Comparison of ENCODE assay signal across 8 mouse cellular contexts in the genomic region with DNA sequence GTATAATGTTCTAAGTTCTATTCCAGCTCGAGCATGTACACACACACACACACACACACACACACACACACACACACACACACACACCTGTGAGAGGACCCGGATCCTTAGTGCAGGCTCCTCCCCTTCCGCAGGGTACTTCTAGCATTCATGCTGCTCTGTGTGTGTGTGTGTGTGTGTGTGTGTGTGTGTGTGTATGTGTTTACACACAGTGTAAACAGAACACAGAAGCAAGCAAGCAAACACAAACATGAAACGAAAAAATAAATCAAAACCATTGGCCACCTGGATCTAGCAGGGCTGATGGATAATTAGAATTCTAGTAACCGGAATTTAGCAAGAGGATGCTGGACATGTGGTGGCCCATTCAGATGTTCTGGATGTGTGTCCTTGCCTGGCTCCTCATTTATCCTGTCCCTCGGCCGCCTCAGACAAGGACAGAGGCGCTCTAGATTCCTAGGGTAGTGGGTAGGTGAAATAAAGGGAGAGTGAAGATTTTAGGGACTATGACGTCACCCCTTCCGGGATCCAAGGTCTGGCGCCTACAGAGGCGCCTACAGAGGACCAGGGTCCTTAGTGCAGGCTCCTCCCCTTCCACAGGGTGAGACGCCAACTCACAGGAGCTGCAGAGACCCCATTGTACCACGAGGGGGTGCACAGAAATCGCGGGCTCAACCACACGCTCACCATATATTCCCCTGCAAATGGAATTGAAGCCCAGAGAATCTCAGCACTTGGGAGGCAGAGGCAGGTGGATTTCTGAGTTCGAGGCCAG. TPM values are rescaled to one million over a fixed set of nuclear protein-coding genes. Genes with fewer than 3 reads are reported as not detected.
DNase-seq lines count a peak whose midpoint lies in the region.

No protein-coding gene starts in this region.

- WGBS in midbrain, embryonic 10.5 days: 27% methylated on average over 18 of the region's 18 CpGs

- DNase-seq in WW6 (ENCODE audit: low read depth, low spot score): peak; percentile 72
- peak; percentile 77 to 82 for DNase-seq in cerebellum, postnatal 36 days
- DNase-seq in gastrocnemius, postnatal 10 days: peak; percentile 75
- DNase-seq in induced T-regulatory cell, adult 2 months (ENCODE audit: low read depth): peak; percentile 91
- peak; percentile 82 to 91 for DNase-seq in left cerebral cortex, postnatal 25 days (ENCODE audit: low spot score in 2 of 2)
- peak; percentile 86 for DNase-seq in midbrain, embryonic 10.5 days (ENCODE audit: low spot score)
- peak; percentile 70 for DNase-seq in right cerebral cortex, postnatal 36 days (ENCODE audit: low spot score in 2 of 2)
- DNase-seq in yolk sac, embryonic 10.5 days (ENCODE audit: low spot score): peak; percentile 69

- no peak overlapping the region for H3K4me3 ChIP-seq in midbrain, embryonic 10.5 days

- peaks cover 58% of the 10 kb centered on the region for H3K27me3 ChIP-seq in midbrain, embryonic 10.5 days (ENCODE audit: low read depth, poor library complexity, severe bottlenecking)

- intact Hi-C loops in left cerebral cortex, postnatal 25 days (cut with DNase I): loop anchor here (1.0 to 5.0 kb wide), 3 partner anchors 19 to 116 kb away; no protein-coding TSS in a partner anchor

- no peaks in the 10 kb centered on the region for H3K36me3 ChIP-seq in midbrain, embryonic 10.5 days

- no peak overlapping the region for H3K27ac ChIP-seq in midbrain, embryonic 10.5 days (replicated peaks)

- peaks cover 43% of the 10 kb centered on the region for H3K4me1 ChIP-seq in midbrain, embryonic 10.5 days

- H3K9me3 ChIP-seq in midbrain, embryonic 10.5 days (replicated peaks): peaks cover 7% of the 10 kb centered on the region; the same call in 1 of the 2 replicates

RNA-seq across cellular contexts. Expression of a gene that starts 6.6 kb away (rescaled TPM):
- 10 to 100 TPM; 20.6 to 24.5 TPM for total RNA-seq in gastrocnemius, postnatal 10 days (2021)
- 100 to 1,000 TPM; 268 to 274 TPM for total RNA-seq in left cerebral cortex, postnatal 25 days (2021)
- 4.1 and 11.7 TPM in 2 replicates for polyA plus RNA-seq in midbrain, embryonic 10.5 days (2016; fragmentation: Nextera tagmentation; extraction: Ambion mirVana)

RNA-seq across cellular contexts. Expression of a gene that starts 8.4 kb away (rescaled TPM):
- under 1 TPM; 0.16 to 0.21 TPM for total RNA-seq in gastrocnemius, postnatal 10 days (2021)
- 100 to 1,000 TPM; 107 to 115 TPM for total RNA-seq in left cerebral cortex, postnatal 25 days (2021)
- 9.8 and 17.4 TPM in 2 replicates for polyA plus RNA-seq in midbrain, embryonic 10.5 days (2016; fragmentation: Nextera tagmentation; extraction: Ambion mirVana)

RNA-seq across cellular contexts. Expression of a gene that starts 27.1 kb away (rescaled TPM):
- total RNA-seq in gastrocnemius, postnatal 10 days (2021): 100 to 1,000 TPM; 255 to 271 TPM
- 1,000 to 10,000 TPM; 1,837 to 1,919 TPM for total RNA-seq in left cerebral cortex, postnatal 25 days (2021)
- polyA plus RNA-seq in midbrain, embryonic 10.5 days (2016; fragmentation: Nextera tagmentation; extraction: Ambion mirVana): 174 and 180 TPM in 2 replicates

RNA-seq across cellular contexts. Expression of a gene that starts 31.8 kb away (rescaled TPM):
- total RNA-seq in gastrocnemius, postnatal 10 days (2021): under 1 TPM in 1 of 2 experiments, not detected in 1; 0.16 TPM
- total RNA-seq in left cerebral cortex, postnatal 25 days (2021): 10 to 100 TPM; 62.3 to 64.9 TPM
- polyA plus RNA-seq in midbrain, embryonic 10.5 days (2016; fragmentation: Nextera tagmentation; extraction: Ambion mirVana): 1.3 TPM in 2 replicates

RNA-seq across cellular contexts. Expression of a gene that starts 41.5 kb away (rescaled TPM):
- 10 to 100 TPM; 10.7 to 13.3 TPM for total RNA-seq in gastrocnemius, postnatal 10 days (2021)
- 1 to 10 TPM; 2.4 to 2.6 TPM for total RNA-seq in left cerebral cortex, postnatal 25 days (2021)
- 8.7 and 9.0 TPM in 2 replicates for polyA plus RNA-seq in midbrain, embryonic 10.5 days (2016; fragmentation: Nextera tagmentation; extraction: Ambion mirVana)

Comparison
In these comparisons a context has a peak if more than half of its experiments do, and no peak if none do; other contexts are left out.
1. RNA of a gene that starts 6.6 kb away (total RNA-seq): 268 to 274 TPM in left cerebral cortex, postnatal 25 days; 20.6 to 24.5 TPM in gastrocnemius, postnatal 10 days; every median in the first group is over 10 times any median in the second.
2. RNA of a gene that starts 8.4 kb away (total RNA-seq): 107 to 115 TPM in left cerebral cortex, postnatal 25 days; 0.16 to 0.21 TPM in gastrocnemius, postnatal 10 days; every median in the first group is over 10 times any median in the second.
3. RNA of a gene that starts 27.1 kb away (total RNA-seq): 1,837 to 1,919 TPM in left cerebral cortex, postnatal 25 days; 255 to 271 TPM in gastrocnemius, postnatal 10 days; every median in the first group is over 4 times any median in the second.
4. Peak in every context shown above with its lines, with median percentiles within 50 percentile points of each other: DNase-seq.